Mouse (Mus musculus): ENCODE measurements at regions not wholly inside any gene's neighbourhood (a gene's known extent, or its start where the extent isn't known, plus 50 kb on each side); places are given as distances from the start of the nearest gene placed in this dataset.

GRCm38 (mm10) chr6:43857046-43857445 lies 191.0 kb upstream of the Tpk1 start:
- no peak for TF ChIP-seq CTCF (conservative IDR thresholded peaks at IDR 0.05; ENCODE audit: low read length)
- TF ChIP-seq NANOG (IDR thresholded peaks at IDR 0.05; ENCODE audit: borderline replicate concordance, low read length), result no peak
- no peak for TF ChIP-seq POU5F1 (IDR thresholded peaks at IDR 0.05; ENCODE audit: borderline replicate concordance, low read length)
